Mouse (Mus musculus): ENCODE results near the gene Fam189a1.

DNA sequence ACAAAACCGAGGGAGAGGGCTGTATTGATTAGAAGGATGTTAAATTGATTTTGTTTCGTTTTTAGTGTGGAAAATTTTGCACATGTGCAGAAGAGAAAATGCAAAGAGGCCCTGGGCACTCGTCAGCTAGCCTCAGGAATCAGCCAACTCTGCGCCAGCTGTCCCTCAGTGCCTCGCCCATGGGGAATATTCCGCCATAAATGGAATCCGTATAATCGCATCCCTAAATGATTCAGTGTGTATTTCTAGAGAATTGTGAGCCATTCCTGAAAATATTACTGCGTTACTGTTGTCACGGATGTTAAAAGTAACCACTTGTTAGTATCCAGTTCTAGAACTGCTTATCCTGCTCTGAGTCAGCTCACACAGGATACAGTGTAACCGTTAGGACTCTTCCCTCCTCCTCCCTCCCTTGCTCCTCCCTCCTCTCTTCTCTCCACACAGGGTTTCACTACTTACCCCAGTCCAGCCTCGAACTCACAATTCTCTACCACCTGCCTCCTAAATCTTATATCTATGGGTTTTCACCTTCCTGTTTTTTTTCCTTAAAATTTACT lies 299.8 kb downstream of the Fam189a1 start:
- TF ChIP-seq RCOR1 (IDR thresholded peaks at IDR 0.05; ENCODE audit: low read depth, low read length) (no peak), TCF12 (IDR thresholded peaks at IDR 0.05; ENCODE audit: low read depth, low read length) (no peak), MAZ (IDR thresholded peaks at IDR 0.05; ENCODE audit: low read depth, low read length) (no peak), CTCF (IDR thresholded peaks at IDR 0.05 in 2 of 3, conservative IDR thresholded peaks at IDR 0.05 in 1 of 3; ENCODE audit: control insufficient read depth in 1 of 3, insufficient read depth in 1 of 3, low read depth in 2 of 3, low read length in 3 of 3, poor library complexity in 1 of 3, severe bottlenecking in 1 of 3) (no peak), POLR2A (IDR thresholded peaks at IDR 0.05; ENCODE audit: control insufficient read depth in 1 of 2, insufficient read depth in 1 of 2, low read depth in 1 of 2, low read length in 2 of 2, poor library complexity in 1 of 2) (no peak), ZC3H11A (IDR thresholded peaks at IDR 0.05; ENCODE audit: low read depth, low read length) (no peak), ZMIZ1 (IDR thresholded peaks at IDR 0.05; ENCODE audit: low read depth, low read length) (no peak)
